Comparison of ENCODE assay signal across 25 mouse cellular contexts in the genomic region with DNA sequence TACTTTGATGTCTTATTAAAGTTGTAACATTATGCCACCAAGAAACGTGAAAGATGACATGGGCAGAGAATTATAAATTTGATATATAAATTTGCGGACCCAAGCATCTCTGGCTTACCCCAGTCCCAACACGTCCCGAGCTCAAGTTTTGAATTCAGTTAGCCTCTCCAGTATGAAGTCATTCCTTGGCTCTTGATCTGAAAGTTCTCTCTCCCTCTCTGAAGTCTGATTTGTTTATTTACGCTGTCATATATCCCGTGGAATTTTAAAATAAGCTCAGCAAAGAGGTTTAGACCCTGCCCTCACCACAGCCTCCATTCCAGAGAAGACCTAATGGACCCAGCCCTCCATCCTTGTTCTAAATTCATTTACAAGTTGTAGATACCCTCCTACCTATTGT. TPM values are rescaled to one million over a fixed set of nuclear protein-coding genes. Genes with fewer than 3 reads are reported as not detected.
"Had no signal": no experiment of that assay in that cellular context is flagged by ENCODE, and none has a peak within 500 bp of the region (broad histone marks: within the 10 kb centered on the region; RNA-seq: fewer than 3 reads in every experiment).

No protein-coding gene starts in this region.

- ATAC-seq: forebrain, embryonic 16.5 days; hindbrain, embryonic 16.5 days; inflammation-experienced regulatory T-cells, adult 6 months; intestine, embryonic 15.5 days; intestine, postnatal 0 days had no signal

- H3K27me3 ChIP-seq: hindbrain, embryonic 12.5 days; intestine, embryonic 15.5 days; limb, embryonic 12.5 days had no signal

- H3K4me3 ChIP-seq: gastrocnemius, adult 2 months; heart, embryonic 10.5 days; heart, embryonic 12.5 days; hindbrain, embryonic 10.5 days; hindbrain, embryonic 12.5 days; intestine, embryonic 15.5 days; layer of hippocampus, adult 2 months; left cerebral cortex, adult 2 months; limb, embryonic 10.5 days; limb, embryonic 12.5 days had no signal

- H3K9me3 ChIP-seq: heart, embryonic 10.5 days; heart, embryonic 12.5 days; hindbrain, embryonic 10.5 days; hindbrain, embryonic 12.5 days; intestine, embryonic 15.5 days; limb, embryonic 10.5 days; limb, embryonic 12.5 days had no signal

- H3K4me1 ChIP-seq: heart, embryonic 10.5 days; intestine, embryonic 15.5 days; limb, embryonic 12.5 days had no signal

- H3K36me3 ChIP-seq: heart, embryonic 10.5 days; heart, embryonic 12.5 days; hindbrain, embryonic 10.5 days; hindbrain, embryonic 12.5 days; intestine, embryonic 15.5 days; limb, embryonic 10.5 days; limb, embryonic 12.5 days had no signal

- H3K4me2 ChIP-seq: heart, embryonic 12.5 days; hindbrain, embryonic 12.5 days; hindbrain, embryonic 14.5 days; intestine, embryonic 15.5 days; limb, embryonic 12.5 days had no signal

- DNase-seq: gastrocnemius, adult 2 months; gastrocnemius, postnatal 10 days; gastrocnemius, postnatal 25 days; heart, adult 18-20 months; heart, postnatal 10 days; heart, postnatal 4 days; kidney, adult 18-20 months; kidney, adult 8-10 months; kidney, postnatal 10 days; kidney, postnatal 25 days; kidney, postnatal 4 days had no signal

- H3K9ac ChIP-seq: heart, embryonic 12.5 days; hindbrain, embryonic 12.5 days; hindbrain, embryonic 14.5 days; intestine, embryonic 15.5 days; limb, embryonic 12.5 days had no signal

- H3K27ac ChIP-seq: gastrocnemius, adult 2 months; heart, embryonic 10.5 days; hindbrain, embryonic 10.5 days; hindbrain, embryonic 12.5 days; hindbrain, embryonic 14.5 days; intestine, embryonic 15.5 days; layer of hippocampus, adult 2 months; left cerebral cortex, adult 2 months; limb, embryonic 10.5 days; limb, embryonic 12.5 days had no signal

RNA-seq across cellular contexts. Expression of gene Aox1, which starts 39.5 kb away (rescaled TPM):
- polyA plus RNA-seq: inflammation-experienced regulatory T-cells, adult 6 months had no signal

RNA-seq across cellular contexts. Expression of gene Aox3, which starts 43.7 kb away (rescaled TPM):
- polyA plus RNA-seq: heart, embryonic 10.5 days; heart, embryonic 12.5 days; hindbrain, embryonic 12.5 days; inflammation-experienced regulatory T-cells, adult 6 months had no signal
